Mouse (Mus musculus) G1E (cell line): ENCODE measurements at regions not wholly inside any gene's neighbourhood (a gene's known extent, or its start where the extent isn't known, plus 50 kb on each side); places are given as distances from the start of the nearest gene placed in this dataset.

Experiments used
- CTCF ChIP-seq: IDR thresholded peaks from 2 replicates; pipeline ENCODE4 v1.5.1; 2012; ENCODE audit warnings: low read depth, low read length, inconsistent platforms, mixed read lengths
- GATA1 ChIP-seq: IDR thresholded peaks from 2 replicates; pipeline ENCODE4 v1.6.1; 2012; ENCODE audit warnings: borderline replicate concordance, low read length, inconsistent platforms, mixed read lengths
- GATA2 ChIP-seq: IDR thresholded peaks from 2 replicates; pipeline ENCODE4 v1.6.1; 2012; ENCODE audit warnings: low read depth, low read length, inconsistent platforms, borderline replicate concordance
- POLR2AphosphoS5 ChIP-seq: IDR thresholded peaks from 2 replicates; pipeline ENCODE4 v1.6.1; 2012; ENCODE audit warnings: low read depth, low read length, inconsistent platforms; ENCODE audit not compliant: insufficient replicate concordance
- TAL1 ChIP-seq: conservative IDR thresholded peaks from 2 replicates; pipeline ENCODE4 v1.6.1; 2012; ENCODE audit warnings: low read depth, low read length, inconsistent platforms, mixed read lengths

- TF ChIP-seq GATA1 (no peak), TAL1 (no peak), CTCF (no peak), GATA2 (no peak), POLR2AphosphoS5 (no peak)
Observed at GRCm38 (mm10) chr13:5591286-5591685, 270.0 kb upstream of the Klf6 start.
